Mouse (Mus musculus) ES-E14 (cell line): ENCODE data around the gene Ccnyl1.

ENCODE experiments used
- CHD2 ChIP-seq: IDR thresholded peaks from 2 replicates; pipeline ENCODE4 v1.6.1; 2014; ENCODE audit warnings: mild to moderate bottlenecking, low read depth, low read length, inconsistent platforms
- MAFK ChIP-seq: IDR thresholded peaks from 2 replicates; pipeline ENCODE4 v1.6.1; 2014; ENCODE audit warnings: mild to moderate bottlenecking, low read depth, low read length, inconsistent platforms; ENCODE audit not compliant: insufficient read depth
- ZC3H11A ChIP-seq: IDR thresholded peaks from 2 replicates; pipeline ENCODE4 v1.6.1; 2012; ENCODE audit warnings: low read depth, mild to moderate bottlenecking, inconsistent platforms, low read length, borderline replicate concordance

GRCm38 (mm10) chr1:64715458-64715857 is 25.2 kb downstream of the Ccnyl1 start:
- TF ChIP-seq MAFK (no peak), CHD2 (no peak), ZC3H11A (no peak)
